Mouse (Mus musculus): ENCODE measurements around the gene Ssbp3. TPM values are rescaled to one million over a fixed set of nuclear protein-coding genes. Genes with fewer than 3 reads are reported as not detected.

Gene Ssbp3
- 183 and 250 TPM in 2 replicates for polyA plus RNA-seq (2012; rRNA removed)

DNA sequence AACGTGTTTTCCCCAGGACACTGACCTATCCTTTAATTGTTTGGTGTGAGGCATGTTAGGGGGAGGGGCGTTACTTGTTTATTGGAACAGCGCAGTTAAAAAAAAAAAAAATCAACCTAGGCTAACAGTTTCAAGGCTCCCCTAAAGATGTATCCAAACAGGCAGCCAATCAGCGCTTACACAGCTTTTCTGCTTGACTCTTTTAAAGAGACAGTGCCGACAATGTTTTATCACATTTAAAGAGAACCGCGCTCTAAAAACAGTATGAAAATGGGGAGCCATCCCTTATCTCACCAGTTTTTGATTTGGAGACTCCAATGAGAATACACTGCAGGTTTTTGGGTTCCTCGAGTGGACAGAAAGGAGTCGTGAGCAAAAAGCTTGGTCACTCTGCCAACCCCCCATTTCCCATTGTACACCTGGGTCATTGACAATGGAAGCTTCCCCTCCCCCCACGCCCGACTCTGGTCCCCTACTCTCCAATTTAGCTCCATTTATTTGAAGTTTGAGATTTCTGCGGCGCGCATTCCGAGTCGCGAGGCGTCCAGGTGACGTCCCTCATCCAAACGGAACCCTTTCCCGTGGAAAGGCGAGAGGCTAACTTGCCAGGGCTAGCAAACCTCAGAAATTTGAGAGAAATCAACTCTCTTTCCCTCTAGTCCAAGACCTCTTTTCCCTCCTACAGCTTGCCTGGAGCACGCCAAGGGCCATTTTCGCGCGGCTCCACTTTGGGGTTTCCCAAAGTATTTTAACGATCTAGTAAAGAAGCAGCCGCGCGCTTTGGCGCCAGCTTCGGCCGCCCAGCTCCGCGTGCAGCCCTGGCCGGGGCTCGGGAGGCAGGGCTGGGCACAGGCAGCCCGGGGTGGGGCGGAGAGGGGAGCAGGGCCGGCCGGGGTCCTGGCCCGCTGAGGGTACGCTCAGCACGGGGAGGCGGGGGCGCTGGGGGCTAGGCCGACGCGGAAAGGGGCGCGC lies at the start of gene Ssbp3:
Gene Ssbp3, plus strand, starts transcription at position 501 of the 972 bp plus-strand sequence.

DNA sequence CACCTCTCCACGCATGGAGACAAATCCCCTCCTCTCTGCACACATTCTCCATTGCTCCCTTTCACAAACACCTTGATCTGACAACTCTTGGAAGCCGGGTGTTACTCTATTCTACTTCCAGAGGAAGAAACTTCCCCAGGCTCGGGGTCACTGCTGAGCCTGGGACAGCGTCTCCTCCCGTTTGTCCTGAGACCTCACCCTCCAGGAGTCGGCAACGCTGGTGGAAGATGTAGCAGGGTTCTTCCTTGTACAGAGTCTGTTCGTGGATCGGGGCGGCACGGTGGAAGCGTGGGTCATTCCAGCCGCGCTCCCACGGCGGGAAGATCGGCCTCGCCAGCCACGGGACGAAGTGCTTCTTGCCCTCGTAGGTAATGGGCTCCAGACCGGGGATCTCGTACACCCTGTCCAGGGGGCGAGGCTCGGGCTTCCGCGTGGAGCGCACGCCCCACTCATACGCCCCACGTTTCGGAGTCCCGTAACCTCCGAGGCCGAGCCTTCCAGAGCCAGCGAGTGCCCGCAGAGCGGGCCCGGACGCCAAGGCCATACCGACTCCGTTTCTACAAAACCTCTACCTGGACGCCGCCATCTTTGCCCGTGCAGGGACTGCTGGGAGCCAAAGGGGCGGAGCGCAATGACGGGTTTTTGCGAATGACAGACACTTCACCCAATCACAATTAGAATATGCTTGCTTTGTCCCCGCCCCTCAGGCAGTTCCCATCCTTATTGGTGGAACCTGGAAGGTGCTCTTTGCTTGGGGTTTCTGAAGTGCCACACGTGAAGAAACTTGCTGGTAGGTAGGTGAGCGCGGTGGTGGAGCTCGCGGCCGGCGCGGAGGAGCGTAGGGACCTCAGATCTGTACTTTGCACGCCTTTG lies 156.0 kb downstream of the Ssbp3 start, which contains the start of the genes Mrpl37 and Cyb5rl:
Gene Mrpl37, minus strand, starts transcription at position 617 of the 873 bp plus-strand sequence.
Gene Cyb5rl, plus strand, starts transcription at position 737 of the 873 bp plus-strand sequence.

DNA sequence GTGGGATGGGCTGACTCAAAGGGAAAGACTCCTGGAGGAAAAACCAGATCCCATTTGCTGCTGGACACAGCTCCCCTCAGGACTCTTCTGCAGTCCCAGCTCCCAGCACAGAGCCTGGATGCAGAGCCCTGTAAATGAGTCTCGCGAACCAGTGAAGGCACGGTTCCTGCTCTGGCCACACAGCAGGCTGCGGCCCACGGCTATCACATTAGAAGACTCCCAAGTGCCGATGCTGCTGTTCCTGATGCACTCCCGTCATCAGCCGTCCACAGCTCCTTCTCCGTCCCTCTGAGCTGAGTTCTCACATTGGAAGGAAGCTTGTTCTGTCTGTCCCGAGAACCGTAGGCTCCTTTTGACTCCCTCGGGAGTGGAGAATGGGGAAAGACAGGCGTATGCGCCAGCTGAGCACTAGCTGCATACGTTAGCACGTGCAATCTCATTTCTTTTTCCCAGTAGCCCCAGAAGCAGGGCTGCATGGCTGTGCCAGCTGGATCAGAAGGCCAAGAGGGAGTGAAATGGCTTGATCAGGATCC lies 186.4 kb downstream of the Ssbp3 start, which contains the start of gene Cdcp2:
Gene Cdcp2, plus strand, starts transcription at position 51 of the 533 bp plus-strand sequence.

Other genes starting within 250 kb of the Ssbp3 start
- 95.6 and 135 TPM in 2 replicates for gene Ttc4, start 231.8 kb upstream of the Ssbp3 start, polyA plus RNA-seq (2012; rRNA removed)
- 0.62 and 0.74 TPM in 2 replicates for gene Mroh7, start 179.8 kb upstream of the Ssbp3 start, polyA plus RNA-seq (2012; rRNA removed)
- 0.06 TPM in 1 of 2 replicates, not detected in the other for gene Fam151a, start 176.8 kb upstream of the Ssbp3 start, polyA plus RNA-seq (2012; rRNA removed)
- 1.4 and 3.5 TPM in 2 replicates for gene Acot11, start 105.7 kb upstream of the Ssbp3 start, polyA plus RNA-seq (2012; rRNA removed)
- gene Mrpl37, start 156.2 kb downstream of the Ssbp3 start, polyA plus RNA-seq (2012; rRNA removed): 81.7 and 98.0 TPM in 2 replicates
- gene Cyb5rl, start 156.3 kb downstream of the Ssbp3 start, polyA plus RNA-seq (2012; rRNA removed): 7.7 and 10.4 TPM in 2 replicates
- gene Cdcp2, start 186.2 kb downstream of the Ssbp3 start, polyA plus RNA-seq (2012; rRNA removed): 0.13 and 0.14 TPM in 2 replicates